Mouse (Mus musculus): Measurements from ENCODE around the gene Ankrd42. TPM values are rescaled to one million over a fixed set of nuclear protein-coding genes. Genes with fewer than 3 reads are reported as not detected.

Ankrd42 gene
- polyA plus RNA-seq, 1 experiment: 11.8 TPM

GRCm38 (mm10) chr7:92532351-92533036 lies 104.4 kb downstream of the Ankrd42 start:
- TF ChIP-seq CTCF (IDR thresholded peaks at IDR 0.05; ENCODE audit: extremely low read depth, insufficient read depth, low read length) (no peak), POLR2A (IDR thresholded peaks at IDR 0.05; ENCODE audit: extremely low read depth, insufficient read depth, low read length) (no peak)
- peak overlapping the region; percentile 71 for H3K27ac ChIP-seq (ENCODE audit: insufficient read depth, low read length)
- H3K4me1 ChIP-seq (ENCODE audit: control insufficient read depth, insufficient read depth, low read length): no peaks in the 10 kb centered on the region
- H3K4me3 ChIP-seq (ENCODE audit: insufficient read depth, low read length): no peak overlapping the region

Other genes with a start within 250 kb of the Ankrd42 start
- 16.8 and 18.2 TPM in 2 replicates for gene Ccdc90b, start 76.0 kb downstream of the Ankrd42 start, polyA plus RNA-seq (2012; rRNA removed)
- 27.1 and 29.8 TPM in 2 replicates for gene Pcf11, start 32.8 kb upstream of the Ankrd42 start, polyA plus RNA-seq (2012; rRNA removed)
- gene Rab30, start 104.5 kb upstream of the Ankrd42 start, polyA plus RNA-seq (2012; rRNA removed): 15.3 and 15.4 TPM in 2 replicates
- gene Ddias, start 237.1 kb upstream of the Ankrd42 start, polyA plus RNA-seq (2012; rRNA removed): 0.30 and 0.35 TPM in 2 replicates
- gene Prcp, start 237.3 kb upstream of the Ankrd42 start, polyA plus RNA-seq (2012; rRNA removed): 11.2 and 11.3 TPM in 2 replicates